Mouse (Mus musculus): Measurements from ENCODE around the gene Racgap1. TPM values are rescaled to one million over a fixed set of nuclear protein-coding genes. Genes with fewer than 3 reads are reported as not detected.

Gene Racgap1
- polyA plus RNA-seq (2012): 19.2 and 25.9 TPM in 2 replicates

DNA sequence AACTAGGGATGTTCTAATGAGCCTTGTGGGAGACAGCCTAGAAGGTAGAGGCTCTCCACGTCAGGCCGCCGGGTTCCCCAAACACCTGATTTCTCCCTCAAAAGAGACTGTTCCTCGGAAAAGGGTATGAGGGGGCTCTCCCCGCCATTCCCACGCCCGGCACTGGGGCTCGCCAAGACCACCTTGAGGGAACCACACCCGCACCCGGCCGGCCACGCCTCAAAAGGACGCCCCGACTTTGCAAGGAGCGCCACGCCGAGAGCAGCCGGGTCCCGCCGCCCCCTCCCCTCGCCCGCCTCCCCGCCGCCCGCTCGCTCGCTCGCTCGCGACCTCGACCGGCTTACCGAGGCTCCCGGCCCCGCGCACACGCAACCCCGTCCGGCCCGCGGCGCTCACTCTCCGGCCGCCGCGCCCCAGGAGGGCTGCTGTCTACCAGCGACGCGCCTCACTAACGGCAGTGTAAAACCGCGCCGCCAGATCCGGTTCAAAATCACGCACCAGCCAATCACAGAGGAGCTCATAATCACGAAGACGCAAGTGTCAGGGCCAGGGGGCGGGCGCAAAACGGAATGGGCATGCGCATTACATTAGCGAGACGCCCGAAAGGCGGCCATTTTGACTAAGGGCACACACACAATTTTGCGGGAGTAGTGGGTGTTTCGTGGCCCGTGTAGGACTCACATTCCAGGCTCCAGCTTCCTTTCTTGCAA, at the start of gene Racgap1:
Gene Racgap1 (minus strand): TSS at position 494 of the 710 bp plus-strand sequence.
- TF ChIP-seq GATA1 (IDR thresholded peaks at IDR 0.05; ENCODE audit: low read length): no peak

DNA sequence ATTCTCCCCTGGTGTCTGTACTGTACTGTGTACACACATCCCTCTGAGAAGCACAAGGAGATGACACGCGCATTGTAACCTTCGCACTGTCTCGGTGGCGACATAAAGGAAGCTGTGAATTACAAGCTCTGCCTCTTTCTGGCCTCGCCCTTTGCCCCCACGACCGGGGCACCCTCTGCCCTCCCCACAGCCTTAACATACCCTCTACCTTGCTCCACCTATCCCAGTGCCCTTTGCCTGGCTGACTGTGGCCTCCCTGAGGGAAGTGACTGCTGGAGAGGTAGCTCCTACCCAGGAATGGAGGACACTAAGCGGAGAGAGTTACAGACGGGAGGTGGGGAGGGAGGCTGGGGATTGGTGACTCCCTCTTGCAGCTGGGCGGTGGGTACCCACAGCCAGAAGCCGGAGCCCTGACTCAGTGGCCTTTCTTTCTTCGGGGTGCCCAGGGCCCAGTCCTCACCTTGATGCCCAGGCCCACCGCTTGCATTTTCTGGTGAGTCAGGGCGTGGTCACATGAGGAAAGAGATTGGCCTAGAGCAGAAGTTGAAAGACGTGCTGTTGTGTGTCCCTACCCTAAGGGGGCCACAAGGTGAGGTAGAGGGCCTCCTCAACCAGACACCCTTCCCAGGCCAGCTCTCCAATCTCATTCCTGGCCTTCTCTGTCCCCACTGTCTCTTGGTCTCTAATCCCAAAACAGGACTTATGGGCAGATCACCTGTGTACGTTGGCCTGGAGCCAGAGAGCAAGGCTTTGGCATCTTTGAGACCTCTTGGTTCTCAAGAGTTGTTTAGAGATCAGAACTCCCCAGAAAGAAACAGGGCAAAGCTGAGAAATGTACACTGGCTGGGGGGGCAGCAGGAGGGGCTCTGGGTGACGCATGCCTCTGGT, 49.0 kb upstream of the Racgap1 start:
- no peak for TF ChIP-seq GATA1 (IDR thresholded peaks at IDR 0.05; ENCODE audit: low read length)

DNA sequence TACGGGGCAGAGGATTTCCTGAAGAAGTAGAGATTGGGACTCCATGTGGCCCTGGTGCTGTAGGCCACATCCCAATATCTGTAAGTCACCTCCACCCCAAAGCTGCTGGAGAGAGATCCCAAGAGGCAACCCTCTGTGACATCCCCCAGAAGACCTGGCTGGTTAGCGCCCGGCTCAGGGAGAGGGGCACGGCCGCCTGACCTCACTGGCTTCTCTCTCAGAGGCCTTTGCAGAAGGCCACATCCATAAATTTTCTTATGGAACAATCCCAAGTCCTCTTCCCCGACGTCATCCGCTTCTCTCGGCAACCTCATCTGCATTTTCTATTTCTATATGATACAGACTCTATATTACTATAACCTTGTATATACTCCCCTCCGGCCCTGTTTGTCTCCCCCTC, 48.3 kb upstream of the Racgap1 start:
- TF ChIP-seq GATA1 (IDR thresholded peaks at IDR 0.05; ENCODE audit: low read length): no peak

DNA sequence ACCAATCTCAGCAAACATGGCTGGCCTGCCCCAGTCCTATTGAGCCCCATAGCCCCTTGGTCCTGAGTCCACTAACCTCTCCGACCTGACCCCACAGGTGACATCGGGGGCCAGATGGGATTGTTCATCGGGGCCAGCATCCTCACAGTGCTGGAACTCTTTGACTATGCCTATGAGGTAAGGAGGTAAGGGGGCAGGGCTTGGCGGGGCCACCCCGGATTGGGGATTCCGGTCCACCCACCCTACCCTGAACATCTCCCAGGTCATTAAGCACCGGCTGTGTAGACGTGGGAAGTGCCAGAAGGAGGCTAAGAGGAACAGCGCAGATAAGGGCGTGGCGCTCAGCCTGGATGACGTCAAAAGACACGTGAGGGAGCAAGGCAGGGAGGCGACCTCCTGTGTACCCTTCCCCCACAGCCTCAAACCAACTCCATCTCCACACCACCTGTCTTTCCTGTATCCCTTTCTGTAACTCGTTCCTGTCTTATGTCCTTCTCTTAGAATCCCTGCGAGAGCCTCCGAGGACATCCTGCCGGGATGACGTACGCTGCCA, 47.2 kb upstream of the Racgap1 start:
- no peak for TF ChIP-seq GATA1 (IDR thresholded peaks at IDR 0.05; ENCODE audit: low read length)

DNA sequence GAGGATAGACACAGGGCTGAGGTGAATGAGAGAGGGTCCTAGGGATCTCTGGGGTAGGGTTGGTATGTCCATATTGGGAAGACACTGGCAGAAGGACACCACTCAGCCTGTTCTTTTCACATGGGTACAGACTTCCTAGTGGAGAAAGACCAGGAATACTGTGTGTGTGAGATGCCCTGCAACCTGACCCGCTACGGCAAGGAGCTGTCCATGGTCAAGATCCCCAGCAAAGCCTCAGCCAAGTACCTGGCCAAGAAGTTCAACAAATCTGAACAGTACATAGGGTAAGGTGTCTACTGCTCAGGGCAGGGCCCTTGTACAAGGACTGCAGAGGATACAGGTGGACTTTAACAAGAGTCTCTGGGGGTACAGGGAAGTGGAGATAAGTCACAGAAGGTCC, 45.9 kb upstream of the Racgap1 start:
- TF ChIP-seq GATA1 (IDR thresholded peaks at IDR 0.05; ENCODE audit: low read length): no peak

DNA sequence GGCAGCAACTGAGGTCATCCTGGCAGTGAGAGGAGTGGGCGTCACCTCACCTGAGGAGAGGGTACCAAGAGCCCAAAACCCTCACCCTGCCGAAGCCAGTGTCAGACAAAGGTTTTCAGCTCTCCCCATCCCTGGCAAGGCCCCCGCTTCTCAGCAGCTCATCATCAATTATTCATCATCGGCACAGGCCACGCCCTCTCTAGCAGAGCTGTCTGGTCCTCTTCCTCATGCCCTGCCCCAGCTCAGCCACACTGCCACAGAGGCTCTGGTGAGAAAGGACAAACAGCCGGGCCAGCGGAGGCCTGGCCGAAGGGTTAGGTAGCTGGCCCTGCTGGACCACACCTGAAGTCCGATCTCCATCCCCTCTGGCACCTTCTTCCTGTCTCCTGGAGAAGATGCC, 40.5 kb upstream of the Racgap1 start:
- TF ChIP-seq GATA1 (IDR thresholded peaks at IDR 0.05; ENCODE audit: low read length): no peak

DNA sequence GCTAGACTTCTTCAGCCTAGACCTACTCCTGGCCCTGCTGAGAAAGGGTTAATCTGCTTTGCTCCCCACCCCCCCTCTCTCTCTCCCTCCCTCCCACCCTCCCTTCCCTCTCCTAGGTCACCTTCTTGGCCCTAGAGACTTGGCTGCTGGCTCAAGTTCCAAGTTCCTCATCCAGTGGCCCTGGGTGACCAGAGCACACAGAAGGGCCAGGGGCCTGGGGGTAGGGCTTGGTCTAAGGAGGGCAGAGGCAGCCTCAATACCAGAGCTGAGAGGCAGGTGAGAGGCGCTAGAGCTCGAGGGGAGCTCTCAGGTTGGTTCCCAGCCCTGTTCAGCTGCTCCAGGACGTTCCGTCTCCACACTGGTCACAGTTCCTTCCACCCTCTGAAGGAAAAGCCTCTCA, 39.5 kb upstream of the Racgap1 start:
- no peak for TF ChIP-seq GATA1 (IDR thresholded peaks at IDR 0.05; ENCODE audit: low read length)

DNA sequence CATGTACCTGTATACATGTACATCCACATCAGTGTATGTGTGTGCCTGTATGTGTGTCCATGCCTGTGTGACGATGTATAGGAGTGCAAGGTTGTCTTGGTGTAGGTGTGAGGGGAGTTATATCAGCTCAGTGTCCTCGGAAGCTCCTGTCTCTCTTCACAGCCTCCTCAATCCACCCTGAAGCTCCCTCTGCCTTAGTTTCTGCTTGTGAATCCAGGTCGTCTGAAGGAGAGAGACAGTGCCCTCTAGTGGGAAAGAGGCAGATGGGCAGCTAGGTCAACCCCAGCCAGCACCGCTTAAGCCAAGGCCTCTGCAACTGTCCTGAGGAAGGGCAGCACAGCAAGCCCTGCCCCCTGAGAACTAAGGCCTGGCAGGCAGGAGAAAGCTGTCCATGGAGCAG, 37.3 kb upstream of the Racgap1 start:
- TF ChIP-seq GATA1 (IDR thresholded peaks at IDR 0.05; ENCODE audit: low read length): no peak

DNA sequence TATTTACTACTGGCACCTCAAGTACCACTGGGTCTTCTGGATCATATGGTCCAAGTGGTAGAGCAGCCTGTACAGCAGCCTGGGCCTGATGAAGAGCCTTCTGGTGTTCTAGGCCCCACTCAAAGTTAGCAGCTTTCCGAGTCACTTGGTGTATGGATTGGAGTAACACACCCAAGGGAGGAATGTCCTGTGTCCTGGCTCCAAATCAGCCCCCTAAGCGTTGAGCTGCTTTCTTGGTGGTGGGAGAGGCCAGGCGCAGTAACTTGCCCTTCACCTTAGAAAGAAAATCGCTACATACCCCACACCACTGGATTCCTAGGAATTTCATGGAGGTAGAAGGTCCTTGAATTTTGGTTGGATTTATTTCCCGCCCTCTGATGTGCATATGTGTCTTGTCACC, 32.7 kb upstream of the Racgap1 start:
- TF ChIP-seq GATA1 (IDR thresholded peaks at IDR 0.05; ENCODE audit: low read length): no peak

DNA sequence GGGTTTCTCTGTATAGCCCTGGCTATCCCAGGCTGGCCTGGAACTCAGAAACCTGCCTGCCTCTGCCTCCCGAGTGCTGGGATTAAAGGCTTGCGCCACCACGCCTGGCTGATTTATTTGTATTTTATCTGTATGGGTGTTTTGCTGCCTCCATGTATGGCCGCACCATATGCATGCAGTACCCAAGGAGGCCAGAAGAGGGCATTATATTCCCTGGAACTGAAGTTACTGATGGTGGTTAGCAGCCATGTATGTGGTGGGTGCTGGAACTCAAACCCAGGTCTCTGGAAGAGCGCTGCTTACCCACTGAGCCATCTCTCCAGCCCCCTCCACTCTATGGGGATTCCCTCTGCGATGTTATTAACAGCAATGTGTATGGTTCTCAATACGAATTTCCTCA, 31.4 kb upstream of the Racgap1 start:
- TF ChIP-seq GATA1 (IDR thresholded peaks at IDR 0.05; ENCODE audit: low read length): no peak

DNA sequence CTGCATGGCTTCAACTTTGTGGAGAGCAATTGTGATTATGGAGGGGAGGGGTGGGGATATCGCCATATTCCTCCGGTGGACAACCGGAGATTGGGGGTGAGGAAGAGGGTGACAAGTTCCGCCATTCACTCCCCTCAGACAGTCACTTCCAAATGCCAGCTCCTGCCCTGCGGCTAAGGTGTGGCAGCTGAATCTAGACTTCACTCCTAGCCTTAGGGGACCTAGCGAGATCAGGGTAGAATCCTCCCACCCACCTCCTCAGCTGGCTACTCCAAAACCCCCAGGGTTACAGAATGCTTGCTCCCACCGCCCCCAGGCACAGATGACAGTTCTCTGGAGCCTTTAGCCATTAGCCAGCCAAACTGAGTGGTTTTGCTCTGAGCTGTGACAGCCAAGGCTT, 27.6 kb upstream of the Racgap1 start:
- TF ChIP-seq GATA1 (IDR thresholded peaks at IDR 0.05; ENCODE audit: low read length): no peak

DNA sequence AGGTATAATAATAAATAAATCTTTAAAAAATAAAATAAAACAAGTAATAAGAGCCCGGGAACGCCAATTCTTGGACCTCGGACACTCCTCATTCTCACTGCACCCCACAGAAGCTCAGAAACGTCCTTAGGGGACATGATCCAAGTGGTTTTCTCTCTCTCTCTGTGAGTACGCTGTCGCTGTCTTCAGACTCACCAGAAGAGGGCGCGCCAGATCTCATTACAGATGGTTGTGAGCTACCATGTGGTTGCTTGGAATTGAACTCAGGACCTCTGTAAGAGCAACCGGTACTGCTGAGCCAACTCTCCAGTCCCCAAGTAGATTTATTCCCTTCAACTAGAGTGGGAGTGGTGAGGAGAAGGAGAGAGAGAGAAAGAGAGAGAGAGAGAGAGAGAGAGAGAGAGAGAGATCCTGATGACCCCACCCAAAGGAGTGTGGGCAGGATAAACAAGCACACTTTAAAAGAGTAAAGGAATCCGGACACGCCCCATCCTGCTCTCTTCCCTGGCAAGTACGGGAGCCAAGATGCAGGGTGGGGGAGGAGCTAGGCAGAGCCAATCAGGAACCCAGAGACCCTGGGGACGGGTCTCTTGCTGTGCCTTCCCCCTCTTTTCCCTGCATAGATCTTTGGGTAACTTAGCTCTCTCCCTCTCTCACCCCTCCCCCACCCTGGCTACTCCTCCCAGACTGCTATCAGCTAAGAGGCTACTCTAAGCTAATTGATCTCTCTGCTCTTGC, 26.8 kb upstream of the Racgap1 start:
- no peak for TF ChIP-seq GATA1 (IDR thresholded peaks at IDR 0.05; ENCODE audit: low read length)

DNA sequence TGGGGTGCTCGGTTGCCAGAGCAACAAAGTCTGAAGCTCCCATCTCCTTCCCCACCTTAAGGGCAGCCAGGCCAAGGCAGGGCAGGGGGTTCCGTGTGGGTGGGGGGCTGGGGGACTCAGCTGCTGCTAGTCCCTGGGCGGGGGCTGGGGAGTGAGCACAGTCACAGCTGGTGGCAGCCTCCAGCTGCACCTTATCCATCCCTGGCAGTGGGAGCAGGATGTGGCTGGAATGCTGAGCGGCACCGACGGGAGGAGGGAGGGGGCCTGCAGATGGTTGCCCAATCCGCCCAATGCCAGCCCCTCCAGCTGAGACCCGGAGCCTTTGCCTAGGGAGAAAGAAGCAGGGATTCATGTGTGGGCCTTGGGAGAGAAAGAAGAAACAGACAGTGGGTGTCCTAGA, 25.6 kb upstream of the Racgap1 start:
- no peak for TF ChIP-seq GATA1 (IDR thresholded peaks at IDR 0.05; ENCODE audit: low read length)

DNA sequence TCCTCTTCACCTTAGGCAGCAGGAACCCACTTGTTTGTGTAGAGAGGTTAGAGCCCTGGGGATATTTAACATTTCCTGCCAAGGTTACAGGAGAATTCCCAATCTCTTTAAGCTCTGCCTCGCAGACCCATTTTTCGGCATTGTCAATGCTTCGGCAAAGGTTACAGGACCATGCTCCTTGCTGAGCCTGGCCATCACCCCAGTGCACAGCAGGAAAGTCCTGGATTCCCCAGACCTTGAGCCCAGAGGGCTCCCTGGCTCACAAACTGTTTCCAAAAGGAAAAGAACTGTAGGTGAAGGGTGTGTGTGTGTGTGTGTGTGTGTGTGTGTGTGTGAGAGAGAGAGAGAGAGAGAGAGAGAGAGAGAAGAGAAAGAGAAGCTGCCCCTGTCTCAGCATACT, 23.4 kb upstream of the Racgap1 start:
- no peak for TF ChIP-seq GATA1 (IDR thresholded peaks at IDR 0.05; ENCODE audit: low read length)

DNA sequence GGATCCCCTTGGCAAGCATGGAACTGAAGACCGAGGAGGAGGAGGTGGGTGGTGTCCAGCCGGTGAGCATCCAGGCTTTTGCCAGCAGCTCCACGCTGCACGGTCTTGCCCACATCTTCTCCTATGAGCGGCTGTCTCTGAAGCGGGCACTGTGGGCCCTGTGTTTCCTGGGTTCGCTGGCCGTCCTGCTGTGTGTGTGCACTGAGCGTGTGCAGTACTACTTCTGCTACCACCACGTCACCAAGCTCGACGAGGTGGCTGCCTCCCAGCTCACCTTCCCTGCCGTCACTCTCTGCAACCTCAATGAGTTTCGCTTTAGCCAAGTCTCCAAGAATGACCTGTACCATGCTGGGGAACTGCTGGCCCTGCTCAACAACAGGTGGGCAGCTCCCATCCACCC, 20.3 kb upstream of the Racgap1 start:
- no peak for TF ChIP-seq GATA1 (IDR thresholded peaks at IDR 0.05; ENCODE audit: low read length)

Measured in G1E-ER4 (cell line).